Mouse (Mus musculus) forebrain, embryonic 16.5 days (tissue): ENCODE results near the gene Gm10260. TPM values are rescaled to one million over a fixed set of nuclear protein-coding genes. Genes with fewer than 3 reads are reported as not detected.

Source experiments
- ATAC-seq: fragments of 200-750 bp; cut with Nextera tagmentation; 2 replicates; pipeline ENCODE4 v1.8.0; 2017; ENCODE audit warnings: mild to moderate bottlenecking, moderate library complexity
- H3K27ac ChIP-seq: fragments of 300-500 bp; sonication (generic); 2 replicates; pipeline ENCODE4 v1.5.1; 2014; ENCODE audit warnings: low read length, control low read depth
- H3K27me3 ChIP-seq: fragments of 300-500 bp; sonication (generic); replicated peaks from 2 replicates; pipeline ENCODE4 v1.6.1; 2014; ENCODE audit warnings: low read length; ENCODE audit not compliant: control insufficient read depth, insufficient read depth
- H3K36me3 ChIP-seq: fragments of 300-500 bp; sonication (generic); 2 replicates; pipeline ENCODE4 v1.6.1; 2014; ENCODE audit not compliant: control insufficient read depth, insufficient read depth
- H3K4me1 ChIP-seq: fragments of 300-500 bp; sonication (generic); replicated peaks from 2 replicates; pipeline ENCODE4 v1.6.1; 2014; ENCODE audit warnings: low read length; ENCODE audit not compliant: control insufficient read depth, insufficient read depth
- H3K4me2 ChIP-seq: fragments of 300-500 bp; sonication (generic); 2 replicates; pipeline ENCODE4 v1.6.1; 2014; ENCODE audit warnings: mild to moderate bottlenecking, low read length, control low read depth
- H3K4me3 ChIP-seq: fragments of 300-500 bp; sonication (generic); replicated peaks from 2 replicates; pipeline ENCODE4 v1.5.1; 2014; ENCODE audit warnings: mild to moderate bottlenecking, low read length, control low read depth
- H3K9ac ChIP-seq: fragments of 300-500 bp; sonication (generic); replicated peaks from 2 replicates; pipeline ENCODE4 v1.6.1; 2014; ENCODE audit warnings: low read depth, low read length, control low read depth
- H3K9me3 ChIP-seq: fragments of 300-500 bp; sonication (generic); 2 replicates; pipeline ENCODE4 v1.6.1; 2016; ENCODE audit warnings: low read length; ENCODE audit not compliant: control insufficient read depth
- WGBS: fragments of 180-500 bp; shearing (Covaris S2); extraction: QIAGEN DNeasy Blood & Tissue Kit; methylation state at CpG from one replicate; pipeline ENCODE4 v1.1.7; 2014; 5-methylcytosine and 5-hydroxymethylcytosine counted together
- polyA plus RNA-seq: library from polyadenylated mRNA; unstranded; fragments of >200 nt; fragmentation: Nextera tagmentation; extraction: Ambion mirVana; gene quantifications from 2 replicates; pipeline ENCODE4 v1.2.1, GENCODE M21; 2015

Gene Gm10260
- polyA plus RNA-seq = 3.3 and 4.2 TPM in 2 replicates

- H3K4me1 ChIP-seq = peaks cover 20% of the 10 kb centered on the region
- 96% methylated on average over 10 of the region's 11 CpGs for WGBS
- H3K27ac ChIP-seq = no peak within 1 kb of the TSS
- H3K4me3 ChIP-seq = no peak within 1 kb of the TSS
- no peak within 1 kb of the TSS for H3K4me2 ChIP-seq
- ATAC-seq = no peak
- H3K9ac ChIP-seq = no peak within 1 kb of the TSS
- H3K27me3 ChIP-seq = no peaks in the 10 kb centered on the region
- no peaks in the 10 kb centered on the region for H3K36me3 ChIP-seq
- no peaks in the 10 kb centered on the region for H3K9me3 ChIP-seq
These were observed at the start of gene Gm10260 for GRCm38 (mm10) chr13:97760532-97760931. Gm10260 (minus strand) TSS chr13:97760632.

DNA sequence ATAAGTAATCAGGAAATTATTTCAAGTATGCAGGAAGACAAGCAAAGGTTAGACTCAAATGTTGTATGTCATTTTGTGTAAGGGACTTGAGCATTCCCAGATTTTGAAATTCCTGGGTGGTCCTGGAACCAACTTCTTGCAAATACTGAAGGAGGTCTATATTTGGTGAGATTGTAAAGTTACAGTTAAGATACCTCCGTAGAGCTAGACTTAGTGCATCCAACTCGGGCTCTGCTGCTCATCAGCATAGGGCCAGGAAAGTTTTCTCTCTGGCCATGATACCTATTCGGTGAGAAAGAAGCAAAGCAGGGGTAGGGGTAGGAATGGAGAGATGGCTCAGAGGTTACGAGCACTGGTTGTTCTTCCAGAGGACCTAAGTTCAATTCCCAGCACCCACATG is 49.4 kb upstream of the Gm10260 start:
- ATAC-seq = no peak

DNA sequence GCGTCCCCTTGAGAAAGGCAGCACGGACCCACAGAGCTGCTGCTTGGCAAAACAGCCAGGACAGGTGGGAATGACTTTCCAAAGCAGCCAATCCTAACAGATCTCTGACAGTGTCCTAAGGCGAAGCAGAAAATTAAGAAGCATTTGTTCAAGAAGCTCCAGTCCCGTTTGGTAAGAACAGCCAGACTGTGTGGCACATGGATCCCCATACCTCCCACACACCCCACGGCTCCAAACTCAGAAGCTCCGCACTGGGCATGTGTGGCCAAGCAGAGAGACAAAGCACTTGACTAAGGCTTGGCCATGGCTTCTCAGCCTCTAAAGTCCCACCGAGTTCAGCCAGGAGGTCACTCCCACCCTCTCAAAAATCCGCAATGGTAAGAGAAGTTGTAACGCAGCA is 45.5 kb upstream of the Gm10260 start:
- no peak overlapping the region for H3K27ac ChIP-seq
- no peak overlapping the region for H3K4me2 ChIP-seq
- no peak overlapping the region for H3K9ac ChIP-seq
- no peaks in the 10 kb centered on the region for H3K27me3 ChIP-seq
- ATAC-seq = no peak
- H3K4me1 ChIP-seq = no peaks in the 10 kb centered on the region
- no peaks in the 10 kb centered on the region for H3K36me3 ChIP-seq
- H3K9me3 ChIP-seq = no peaks in the 10 kb centered on the region
- H3K4me3 ChIP-seq = no peak overlapping the region
- WGBS = 87% methylated on average over 9 of the region's 9 CpGs

More for the DNA sequence above, 49.4 kb upstream of the Gm10260 start:
- H3K9ac ChIP-seq = no peak overlapping the region
- H3K4me2 ChIP-seq = no peak overlapping the region
- WGBS = 94% methylated on average over 4 of the region's 4 CpGs
- H3K27me3 ChIP-seq = no peaks in the 10 kb centered on the region
- no peaks in the 10 kb centered on the region for H3K36me3 ChIP-seq
- no peaks in the 10 kb centered on the region for H3K4me1 ChIP-seq
- H3K9me3 ChIP-seq = no peaks in the 10 kb centered on the region
- no peak overlapping the region for H3K27ac ChIP-seq
- no peak overlapping the region for H3K4me3 ChIP-seq

- no peak for ATAC-seq
- Histone ChIP-seq H3K27me3 (no peaks in the 10 kb centered on the region), H3K9ac (no peak overlapping the region), H3K4me1 (peaks cover 2% of the 10 kb centered on the region), H3K4me3 (no peak overlapping the region), H3K9me3 (no peaks in the 10 kb centered on the region), H3K36me3 (no peaks in the 10 kb centered on the region), H3K4me2 (no peak overlapping the region), H3K27ac (no peak overlapping the region)
- 38% methylated on average over 4 of the region's 4 CpGs for WGBS
These were observed 42.0 kb upstream of the Gm10260 start for GRCm38 (mm10) chr13:97802386-97802785.

- Histone ChIP-seq H3K4me1 (peaks cover 8% of the 10 kb centered on the region), H3K4me3 (no peak overlapping the region), H3K9me3 (no peaks in the 10 kb centered on the region), H3K27me3 (no peaks in the 10 kb centered on the region), H3K4me2 (no peak overlapping the region), H3K27ac (no peak overlapping the region; the same call in 1 of the 2 replicates), H3K36me3 (no peaks in the 10 kb centered on the region), H3K9ac (no peak overlapping the region)
- WGBS = 6% methylated on average over 5 of the region's 5 CpGs
- ATAC-seq = peak; percentile 72
These were observed 37.0 kb upstream of the Gm10260 start for GRCm38 (mm10) chr13:97797462-97797861.

DNA sequence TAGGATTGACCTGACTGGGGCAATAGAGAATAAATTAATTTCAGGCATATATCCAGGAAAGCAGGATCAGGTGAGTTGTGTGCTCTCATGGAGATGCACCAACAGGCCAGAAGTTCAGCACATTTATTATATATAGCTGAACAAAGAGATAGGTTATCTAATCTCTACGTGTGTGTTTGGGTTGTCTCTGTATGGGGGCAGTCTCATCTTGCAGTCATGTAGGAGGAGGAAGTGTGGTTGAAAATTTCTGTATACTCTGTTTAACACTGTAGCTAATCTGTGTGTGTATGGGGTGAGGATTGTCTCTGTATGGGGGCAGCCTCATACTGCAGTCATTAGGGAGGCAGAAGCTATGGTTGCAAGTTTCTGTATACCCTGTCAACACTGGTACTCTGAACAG is 34.3 kb upstream of the Gm10260 start:
- no peak for ATAC-seq
- Histone ChIP-seq H3K9ac (no peak overlapping the region), H3K27ac (no peak overlapping the region), H3K4me2 (no peak overlapping the region), H3K36me3 (no peaks in the 10 kb centered on the region), H3K9me3 (no peaks in the 10 kb centered on the region), H3K4me3 (no peak overlapping the region), H3K27me3 (no peaks in the 10 kb centered on the region), H3K4me1 (peaks cover 8% of the 10 kb centered on the region)
- 78% methylated on average over 1 of the region's 1 CpGs for WGBS

DNA sequence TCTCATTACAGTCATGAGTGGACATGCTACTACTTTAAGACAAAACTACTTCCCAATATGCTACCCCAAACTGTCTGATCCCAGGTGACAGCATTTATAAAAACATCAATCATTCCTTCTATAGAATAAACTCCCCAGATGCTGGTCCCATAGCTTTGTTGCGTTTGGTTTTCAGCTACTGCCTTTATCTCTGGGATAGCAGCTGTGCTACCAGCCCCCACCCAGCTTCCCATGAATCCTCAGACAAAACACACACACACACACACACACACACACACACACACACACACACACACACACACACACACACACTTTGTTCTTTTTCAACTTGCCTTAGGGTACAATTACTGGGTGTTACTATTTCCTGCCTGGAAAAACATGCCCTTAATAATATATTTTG is 33.5 kb upstream of the Gm10260 start:
- 55% methylated on average over 1 of the region's 1 CpGs for WGBS
- Histone ChIP-seq H3K4me3 (no peak overlapping the region), H3K36me3 (no peaks in the 10 kb centered on the region), H3K27ac (no peak overlapping the region), H3K4me2 (no peak overlapping the region), H3K4me1 (peaks cover 8% of the 10 kb centered on the region), H3K9ac (no peak overlapping the region), H3K27me3 (no peaks in the 10 kb centered on the region), H3K9me3 (no peaks in the 10 kb centered on the region)
- no peak for ATAC-seq

GRCm38 (mm10) chr13:97791664-97792063 is 31.2 kb upstream of the Gm10260 start:
- Histone ChIP-seq H3K9ac (no peak overlapping the region), H3K9me3 (no peaks in the 10 kb centered on the region), H3K27ac (no peak overlapping the region), H3K4me2 (no peak overlapping the region), H3K4me1 (peaks cover 2% of the 10 kb centered on the region; the same call in 1 of the 2 replicates), H3K4me3 (no peak overlapping the region), H3K27me3 (no peaks in the 10 kb centered on the region), H3K36me3 (no peaks in the 10 kb centered on the region)
- 57% methylated on average over 6 of the region's 6 CpGs for WGBS
- no peak for ATAC-seq

- Histone ChIP-seq H3K9me3 (no peaks in the 10 kb centered on the region), H3K36me3 (no peaks in the 10 kb centered on the region), H3K27me3 (no peaks in the 10 kb centered on the region), H3K4me3 (no peak overlapping the region), H3K9ac (no peak overlapping the region), H3K4me2 (no peak overlapping the region), H3K27ac (no peak overlapping the region), H3K4me1 (no peaks in the 10 kb centered on the region)
- WGBS = 89% methylated on average over 12 of the region's 12 CpGs
- ATAC-seq = no peak
These were observed 29.5 kb upstream of the Gm10260 start for GRCm38 (mm10) chr13:97789782-97790450.
